ENCODE assay signal across 9 mouse cellular contexts in the genomic region with DNA sequence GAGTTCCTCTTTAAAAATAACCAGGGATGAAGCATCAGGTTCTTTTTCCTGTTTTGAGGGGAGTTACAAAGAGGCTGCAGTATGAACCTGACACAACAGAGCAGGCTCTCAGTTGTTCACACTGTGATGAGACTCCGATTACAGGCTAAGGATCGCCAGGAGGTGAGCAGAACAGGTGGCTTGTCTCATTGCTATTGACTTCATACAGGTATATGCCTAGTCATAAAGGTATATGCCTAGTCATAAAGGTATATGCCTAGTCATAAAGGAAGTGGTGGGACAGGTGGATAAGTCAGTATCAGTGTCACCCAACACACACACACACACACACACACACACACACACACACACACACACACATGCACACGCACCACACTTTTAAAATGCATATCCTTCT.
A peak's percentile ranks its signal among the peaks of the same experiment; 100 is the strongest.
DNase-seq lines count a peak whose midpoint lies in the region; ATAC-seq and TF ChIP-seq lines count a peak whose summit lies in the region.
"Had no signal": no experiment of that assay in that cellular context is flagged by ENCODE, and none has a peak within 500 bp of the region (broad histone marks: within the 10 kb centered on the region; RNA-seq: fewer than 3 reads in every experiment).

No protein-coding gene starts in this region.

- no peak overlapping the region for H3K4me3 ChIP-seq in left cerebral cortex, adult 2 months
- no peak overlapping the region for H3K4me3 ChIP-seq in forebrain, embryonic 12.5 days (replicated peaks)
- H3K4me3 ChIP-seq in hindbrain, postnatal 0 days (ENCODE audit: low read length): no peak overlapping the region
- no peak overlapping the region for H3K4me3 ChIP-seq in neural tube, embryonic 13.5 days

- no peaks in the 10 kb centered on the region for H3K36me3 ChIP-seq in forebrain, embryonic 12.5 days (replicated peaks)
- no peaks in the 10 kb centered on the region for H3K36me3 ChIP-seq in hindbrain, postnatal 0 days (ENCODE audit: insufficient read depth, low read length)
- H3K36me3 ChIP-seq in neural tube, embryonic 13.5 days: no peaks in the 10 kb centered on the region

- peaks cover 64% of the 10 kb centered on the region for H3K4me1 ChIP-seq in forebrain, embryonic 12.5 days
- peaks cover 34% of the 10 kb centered on the region; the same call in 1 of the 2 replicates for H3K4me1 ChIP-seq in hindbrain, postnatal 0 days (ENCODE audit: insufficient read depth, low read length)
- peaks cover 64% of the 10 kb centered on the region for H3K4me1 ChIP-seq in neural tube, embryonic 13.5 days (replicated peaks)

- intact Hi-C loops in left cerebral cortex, adult 2 months (cut with DNase I): loop anchor here (1.0 to 2.0 kb wide), 2 partner anchors 44 to 148 kb away; no protein-coding TSS in a partner anchor
- intact Hi-C loops in left cerebral cortex, postnatal 14 days (cut with DNase I): loop anchor here (5.0 kb wide), 1 partner anchor 36 kb away; no protein-coding TSS in a partner anchor

- no peaks in the 10 kb centered on the region for H3K27me3 ChIP-seq in forebrain, embryonic 12.5 days
- H3K27me3 ChIP-seq in hindbrain, postnatal 0 days (ENCODE audit: insufficient read depth, low read length): no peaks in the 10 kb centered on the region
- no peaks in the 10 kb centered on the region for H3K27me3 ChIP-seq in neural tube, embryonic 13.5 days

- no peak overlapping the region for H3K9ac ChIP-seq in forebrain, embryonic 12.5 days
- H3K9ac ChIP-seq in hindbrain, postnatal 0 days (replicated peaks; ENCODE audit: low read length): no peak overlapping the region
- no peak overlapping the region for H3K9ac ChIP-seq in neural tube, embryonic 13.5 days

- DNase-seq in left cerebral cortex, adult 2 months (ENCODE audit: extremely low spot score in 1 of 2, low spot score in 2 of 2): no peak
- DNase-seq in left cerebral cortex, postnatal 14 days (ENCODE audit: low spot score in 2 of 2): no peak
- DNase-seq in hindbrain, postnatal 0 days (ENCODE audit: low spot score): no peak
- DNase-seq in c-Kit-positive CD71-positive TER-119-positive erythroid progenitor cells, embryonic 14.5 days (ENCODE audit: low spot score): no peak
- DNase-seq in frontal cortex, postnatal 14 days (ENCODE audit: low spot score in 2 of 2): no peak
- DNase-seq in ovary, postnatal 10 days (ENCODE audit: low spot score): no peak
- DNase-seq: lung, postnatal 14 days had no signal

- peak overlapping the region; percentile 25; the same call in 1 of the 2 replicates for H3K4me2 ChIP-seq in forebrain, embryonic 12.5 days
- H3K4me2 ChIP-seq in hindbrain, postnatal 0 days (ENCODE audit: low read depth, low read length): no peak overlapping the region
- H3K4me2 ChIP-seq in neural tube, embryonic 13.5 days: no peak overlapping the region

- 93% methylated on average over 3 of the region's 3 CpGs for WGBS in forebrain, embryonic 12.5 days
- 80% methylated on average over 3 of the region's 3 CpGs for WGBS in hindbrain, postnatal 0 days
- 93% methylated on average over 3 of the region's 3 CpGs for WGBS in neural tube, embryonic 13.5 days

- no peak for ATAC-seq in forebrain, embryonic 12.5 days (ENCODE audit: low FRiP score)
- ATAC-seq in hindbrain, postnatal 0 days: no peak
- ATAC-seq in neural tube, embryonic 13.5 days (ENCODE audit: low read depth): no peak

- peak overlapping the region; percentile 56; the same call in 1 of the 2 replicates for H3K27ac ChIP-seq in left cerebral cortex, adult 2 months
- peak overlapping the region; percentile 95 for H3K27ac ChIP-seq in forebrain, embryonic 12.5 days
- H3K27ac ChIP-seq in hindbrain, postnatal 0 days: peak overlapping the region; percentile 65
- peak overlapping the region; percentile 70 for H3K27ac ChIP-seq in neural tube, embryonic 13.5 days (replicated peaks)

- TF ChIP-seq CTCF in left cerebral cortex, adult 2 months (IDR thresholded peaks at IDR 0.05): no peak
- TF ChIP-seq CTCF in hindbrain, postnatal 0 days (IDR thresholded peaks at IDR 0.05; ENCODE audit: low read depth): no peak

- H3K9me3 ChIP-seq in forebrain, embryonic 12.5 days: no peaks in the 10 kb centered on the region
- no peaks in the 10 kb centered on the region for H3K9me3 ChIP-seq in hindbrain, postnatal 0 days (ENCODE audit: low read length)
- H3K9me3 ChIP-seq in neural tube, embryonic 13.5 days: no peaks in the 10 kb centered on the region
